Mouse (Mus musculus) E14TG2a.4 (cell line): ENCODE measurements around the gene Lce1k.

Source experiments
- H3K27me3 ChIP-seq: 2 replicates; pipeline ENCODE4 v1.6.1; 2014; ENCODE audit warnings: low read length, control low read depth; ENCODE audit not compliant: insufficient read depth
- H3K36me3 ChIP-seq: 2 replicates; pipeline ENCODE4 v1.6.1; 2014; ENCODE audit warnings: low read length, control low read depth; ENCODE audit not compliant: insufficient read depth
- H3K4me1 ChIP-seq: replicated peaks from 2 replicates; pipeline ENCODE4 v1.6.1; 2014; ENCODE audit warnings: low read depth, low read length, control low read depth
- H3K4me3 ChIP-seq: replicated peaks from 2 replicates; pipeline ENCODE4 v1.5.1; 2014; ENCODE audit warnings: mild to moderate bottlenecking, low read length
- H3K9me3 ChIP-seq: 2 replicates; pipeline ENCODE4 v1.6.1; 2014; ENCODE audit warnings: low read length, control low read depth
- CTCF ChIP-seq: conservative IDR thresholded peaks from 2 replicates; pipeline ENCODE4 v1.5.1; 2014; ENCODE audit warnings: low read length
- NANOG ChIP-seq: IDR thresholded peaks from 2 replicates; pipeline ENCODE4 v1.6.1; 2014; ENCODE audit warnings: borderline replicate concordance, low read length, mixed read lengths
- POU5F1 ChIP-seq: IDR thresholded peaks from 2 replicates; pipeline ENCODE4 v1.6.1; 2014; ENCODE audit warnings: low read length, borderline replicate concordance

Gene Lce1k

GRCm38 (mm10) chr3:92764965-92765364 lies 42.7 kb downstream of the Lce1k start, which contains the start of gene Lce1h:
Gene Lce1h (minus strand): TSS chr3:92765065.
- H3K36me3 ChIP-seq: no peaks in the 10 kb centered on the region
- no peak for TF ChIP-seq POU5F1
- TF ChIP-seq CTCF: no peak
- no peak for TF ChIP-seq NANOG

More at GRCm38 (mm10) chr3:92764965-92765364, 42.7 kb downstream of the Lce1k start, which contains the start of gene Lce1h:
- H3K4me1 ChIP-seq: no peaks in the 10 kb centered on the region
- no peaks in the 10 kb centered on the region for H3K27me3 ChIP-seq
- no peaks in the 10 kb centered on the region for H3K9me3 ChIP-seq
- no peak within 1 kb of the TSS for H3K4me3 ChIP-seq
